Mouse (Mus musculus) heart, adult 10 weeks (tissue): Measurements from ENCODE around the gene Gm21764. TPM values are rescaled to one million over a fixed set of nuclear protein-coding genes. Genes with fewer than 3 reads are reported as not detected.

Source experiments
- polyA plus RNA-seq: library from polyadenylated mRNA; stranded (reverse); fragments of 350-450 nt; fragmentation: Illumina TruSeq; extraction: RNeasy Lipid Tissue Mini Kit (QIAGEN cat#74804); gene quantifications from one replicate; pipeline ENCODE4 v1.2.3, GENCODE M21; 2014; ENCODE audit warnings: low read depth, low replicate concordance

Gene Gm21764
- not detected for polyA plus RNA-seq

DNA sequence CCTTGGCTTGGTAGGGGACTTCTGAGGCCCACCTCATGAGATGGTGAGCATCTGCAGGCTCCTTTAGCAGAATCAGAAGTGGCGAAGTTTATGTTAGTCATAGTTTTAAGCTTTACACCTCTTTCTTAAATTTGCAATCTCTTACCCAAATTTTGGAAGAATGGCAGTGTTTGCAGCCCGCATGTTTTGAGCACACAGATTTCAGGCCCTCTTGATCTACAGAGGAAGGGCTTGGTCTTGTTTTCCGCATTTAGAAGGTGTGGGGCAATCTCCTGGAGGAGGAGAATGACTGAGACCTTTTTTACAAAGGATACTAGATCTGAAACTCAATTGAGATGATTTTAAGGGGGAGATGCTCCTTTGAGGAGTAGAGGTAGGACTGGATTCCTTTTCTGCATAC lies at the start of gene Gm21764:
TSS of gene Gm21764 (minus strand) at position 101 of the 400 bp plus-strand sequence.

GRCm38 (mm10) chrY:18088816-18089215 lies 27.2 kb upstream of the Gm21764 start, which contains the start of gene Ssty1:
Gene Ssty1, plus strand, starts transcription at chrY:18089116.

Other genes starting within 250 kb of the Gm21764 start
- not detected for gene Gm21904, start 215.5 kb downstream of the Gm21764 start, polyA plus RNA-seq
- gene Gm20772, start 187.1 kb downstream of the Gm21764 start, polyA plus RNA-seq, result not detected
- gene Gm20831, start 187.1 kb downstream of the Gm21764 start, polyA plus RNA-seq, result not detected
- not detected for gene Srsy, start 124.5 kb downstream of the Gm21764 start, polyA plus RNA-seq
- gene Ssty1, start 27.3 kb upstream of the Gm21764 start, polyA plus RNA-seq, result not detected